Mouse (Mus musculus): ENCODE results near the gene Kcnip4.

The Kcnip4 gene

GRCm38 (mm10) chr5:48583431-48583830 lies 941.3 kb downstream of the Kcnip4 start:
- DNase-seq (ENCODE audit: low read depth, low spot score): no peak

GRCm38 (mm10) chr5:48563996-48564587 lies 960.6 kb downstream of the Kcnip4 start:
- DNase-seq (ENCODE audit: low read depth, low spot score): no peak

GRCm38 (mm10) chr5:48551753-48552152 lies 973.0 kb downstream of the Kcnip4 start:
- no peak for DNase-seq (ENCODE audit: low read depth, low spot score)

- no peak for DNase-seq (ENCODE audit: low read depth, low spot score)
Measured at GRCm38 (mm10) chr5:48545825-48546224, 978.9 kb downstream of the Kcnip4 start.

- no peak for DNase-seq (ENCODE audit: low read depth, low spot score)
Measured at GRCm38 (mm10) chr5:48544784-48545734, 979.6 kb downstream of the Kcnip4 start.

- DNase-seq (ENCODE audit: low read depth, low spot score): no peak
Measured at GRCm38 (mm10) chr5:48518035-48518434, 1006.7 kb downstream of the Kcnip4 start.

DNA sequence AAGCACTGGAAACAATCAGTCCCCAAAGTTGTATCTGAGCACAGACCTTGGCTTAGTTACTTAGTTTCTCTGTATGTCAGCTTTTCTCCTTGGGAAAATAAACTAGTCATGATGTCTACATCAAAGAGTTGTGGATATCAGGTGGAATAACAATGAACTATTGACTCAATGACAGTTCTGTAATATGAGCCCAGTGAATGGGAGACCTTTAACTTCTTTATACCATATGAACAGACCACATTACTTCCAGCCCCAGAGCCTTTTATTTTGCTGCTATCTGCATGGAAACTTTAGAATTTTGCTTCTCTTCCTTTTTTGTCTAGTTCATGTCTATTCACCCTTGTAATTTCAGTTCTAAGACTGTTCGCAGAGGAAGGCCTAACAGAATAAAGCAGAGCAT lies 1011.4 kb downstream of the Kcnip4 start:
- DNase-seq (ENCODE audit: low read depth, low spot score): no peak

GRCm38 (mm10) chr5:48511357-48511756 lies 1013.4 kb downstream of the Kcnip4 start:
- no peak for DNase-seq (ENCODE audit: low read depth, low spot score)

DNA sequence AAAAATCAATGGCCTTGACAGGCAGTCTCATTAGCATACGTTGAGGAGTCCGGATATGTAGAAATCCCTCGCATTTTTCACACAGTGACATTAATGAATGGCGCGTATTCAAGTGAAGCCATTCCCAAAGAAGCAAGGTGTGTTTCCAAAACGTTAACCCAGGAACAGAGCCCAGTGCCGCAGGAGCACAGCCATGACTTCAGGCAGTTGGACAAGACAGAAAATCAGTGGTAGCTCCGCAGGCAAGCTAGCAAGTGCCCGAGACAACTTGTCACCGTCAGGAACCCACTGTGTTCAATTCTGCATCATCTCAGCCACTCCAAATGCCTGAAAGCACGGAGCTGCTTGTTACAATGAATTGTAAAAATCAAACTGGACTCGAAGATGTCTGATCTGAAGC lies 1014.5 kb downstream of the Kcnip4 start:
- no peak for DNase-seq (ENCODE audit: low read depth, low spot score)

DNA sequence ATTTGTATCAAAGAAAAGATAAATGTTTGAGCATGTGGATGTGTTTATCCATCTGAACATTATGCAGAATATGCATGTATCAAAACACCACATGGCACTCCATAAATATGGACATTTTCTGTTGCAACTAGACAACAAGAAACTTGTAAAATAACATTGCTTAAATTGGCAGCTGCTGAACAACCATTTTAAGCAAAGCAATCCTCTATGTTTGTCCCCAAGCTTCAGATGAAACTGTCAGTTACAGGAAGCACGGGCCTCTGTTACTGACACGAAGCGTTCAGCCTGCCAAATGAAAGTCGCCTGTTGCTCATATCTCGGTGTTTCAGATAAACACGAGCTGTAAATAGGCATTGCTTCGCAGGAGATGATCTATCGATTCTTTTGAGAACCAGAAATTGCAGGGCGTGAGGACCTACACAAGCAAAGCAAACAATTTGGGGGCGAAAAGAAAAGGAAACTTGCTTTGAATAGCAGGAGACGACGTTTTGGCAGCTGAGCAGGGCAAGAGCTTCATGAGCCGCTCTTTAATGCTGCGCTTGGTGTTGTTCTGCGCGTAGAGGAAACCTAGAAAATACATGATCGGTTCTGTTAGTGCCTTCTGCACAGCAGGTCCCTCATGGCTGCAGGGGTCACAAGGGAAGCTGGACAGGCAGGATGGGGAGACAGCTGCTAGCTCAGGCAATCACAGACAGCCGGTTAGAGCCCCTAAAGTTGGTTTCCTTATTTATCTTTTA lies 1015.3 kb downstream of the Kcnip4 start:
- no peak for DNase-seq (ENCODE audit: low read depth, low spot score)

GRCm38 (mm10) chr5:48503094-48503493 lies 1021.6 kb downstream of the Kcnip4 start:
- DNase-seq (ENCODE audit: low read depth, low spot score): no peak

DNA sequence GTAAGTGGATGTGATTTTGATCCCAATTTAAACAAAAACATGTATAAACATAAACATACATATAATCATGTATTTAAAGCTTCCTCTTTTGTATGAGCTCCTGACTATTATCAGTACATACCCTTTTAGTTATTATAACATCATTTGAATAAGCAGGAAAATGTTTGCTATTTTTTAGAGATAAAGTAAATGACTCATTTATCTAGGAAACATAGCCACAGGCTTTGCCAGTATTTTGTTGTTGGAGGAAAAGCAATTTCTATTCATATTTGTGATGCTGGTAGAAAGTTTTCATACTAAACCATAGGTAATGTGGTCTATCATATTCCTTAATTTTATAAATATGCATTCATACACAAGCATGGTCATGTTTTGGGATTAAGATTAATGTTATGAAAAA lies 1022.3 kb downstream of the Kcnip4 start:
- no peak for DNase-seq (ENCODE audit: low read depth, low spot score)

DNA sequence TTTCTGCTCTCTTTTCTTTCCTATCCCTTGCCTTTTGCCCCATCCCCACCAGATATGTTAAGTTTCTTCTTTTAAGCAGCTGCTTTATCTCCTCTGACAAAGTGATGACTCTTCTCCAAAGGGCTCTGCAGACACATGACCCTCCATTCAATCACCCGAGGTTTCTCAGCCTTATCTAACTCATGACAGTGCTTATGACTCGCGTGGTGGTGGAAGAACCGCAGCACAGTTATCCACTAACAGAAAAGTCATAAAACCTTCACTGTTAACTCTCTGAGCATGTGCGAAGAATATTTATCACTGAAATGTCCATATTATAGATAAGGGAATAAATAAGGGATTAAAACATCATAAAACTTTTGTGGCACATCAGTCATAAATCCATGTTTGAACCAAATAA lies 1024.5 kb downstream of the Kcnip4 start:
- DNase-seq (ENCODE audit: low read depth, low spot score): no peak

DNA sequence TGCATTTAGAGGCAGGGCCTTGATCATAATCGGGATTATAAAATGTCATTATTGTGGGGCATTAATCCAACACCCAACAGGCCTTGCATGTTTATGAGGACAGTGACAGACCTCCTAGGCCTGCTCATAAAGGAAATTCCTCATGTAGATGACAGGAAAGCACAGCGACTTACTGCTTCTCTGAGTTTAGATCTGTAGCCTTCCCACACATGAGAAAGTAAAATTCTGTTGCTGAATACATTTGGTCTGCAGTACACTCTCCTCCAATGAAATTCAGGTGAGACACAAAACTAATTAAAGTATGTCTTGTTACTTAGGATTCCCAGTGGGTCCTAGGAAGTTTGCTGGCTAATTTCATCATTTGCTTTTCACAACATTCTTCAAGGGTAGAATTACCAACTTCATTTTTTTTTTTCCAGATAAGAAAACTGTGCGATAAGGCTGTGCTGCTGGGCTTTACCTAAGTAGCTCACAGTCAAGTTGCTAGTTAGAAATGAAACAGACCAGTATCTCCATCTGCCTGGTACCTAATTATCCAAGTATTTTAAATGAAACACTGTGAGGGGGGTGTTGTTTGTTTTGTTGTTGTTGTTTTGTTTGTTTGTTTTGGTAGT lies 1033.7 kb downstream of the Kcnip4 start:
- no peak for DNase-seq (ENCODE audit: low read depth, low spot score)

DNA sequence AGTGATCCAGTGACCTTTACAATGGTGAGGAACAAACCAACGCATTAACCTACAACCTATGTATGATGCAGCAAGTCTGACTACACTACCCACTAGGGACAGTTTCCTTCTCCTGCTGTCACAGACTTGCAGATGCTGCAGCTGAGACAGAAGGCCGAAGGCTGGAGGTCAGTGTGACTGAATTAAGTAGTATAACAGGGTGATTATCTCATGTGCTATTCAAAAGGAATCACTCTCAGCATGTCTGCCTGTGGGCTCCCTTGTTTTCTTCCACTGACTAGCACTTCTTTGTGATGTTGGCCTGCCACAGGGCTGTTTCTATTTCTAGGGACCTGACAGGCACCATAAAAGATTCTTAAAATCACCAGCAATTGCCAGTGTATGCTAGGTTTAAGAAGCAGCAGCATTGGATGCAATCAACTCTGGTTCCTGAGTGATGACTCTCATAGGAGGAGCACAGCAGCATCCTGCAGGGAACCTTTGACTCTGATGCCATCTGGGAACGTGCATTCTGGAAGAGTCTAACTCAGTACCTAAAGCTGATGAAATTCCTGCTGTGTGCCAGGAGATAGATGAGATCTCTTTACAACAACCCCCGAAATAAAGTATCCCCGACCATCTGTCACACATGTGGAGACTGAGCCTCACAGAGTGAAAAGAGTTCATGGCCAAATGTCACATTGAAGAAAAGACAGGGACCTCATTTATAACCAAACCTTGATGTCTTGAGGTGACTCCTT lies 1035.0 kb downstream of the Kcnip4 start:
- no peak for DNase-seq (ENCODE audit: low read depth, low spot score)

DNA sequence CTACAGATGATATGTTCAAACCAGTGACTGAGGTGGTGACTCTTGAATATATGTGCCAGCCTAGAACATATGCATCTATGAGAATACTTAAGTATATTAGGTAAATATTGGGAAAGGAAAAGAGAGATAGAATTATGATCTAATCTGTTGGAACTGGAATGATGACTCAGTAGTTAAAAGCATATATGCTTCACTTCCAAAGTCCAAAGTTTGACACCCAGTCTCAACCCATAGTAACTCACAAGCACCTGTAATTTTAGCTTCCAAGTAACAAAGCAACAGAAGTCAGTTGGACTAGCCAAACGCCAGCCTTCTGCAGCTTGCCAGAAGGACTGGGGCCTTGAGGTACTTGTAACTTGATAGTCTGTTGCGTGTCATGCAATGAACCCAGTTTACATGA lies 1041.6 kb downstream of the Kcnip4 start:
- DNase-seq (ENCODE audit: low read depth, low spot score): no peak

- no peak for DNase-seq (ENCODE audit: low read depth, low spot score)
Measured at GRCm38 (mm10) chr5:48460221-48460620, 1064.5 kb downstream of the Kcnip4 start.

DNA sequence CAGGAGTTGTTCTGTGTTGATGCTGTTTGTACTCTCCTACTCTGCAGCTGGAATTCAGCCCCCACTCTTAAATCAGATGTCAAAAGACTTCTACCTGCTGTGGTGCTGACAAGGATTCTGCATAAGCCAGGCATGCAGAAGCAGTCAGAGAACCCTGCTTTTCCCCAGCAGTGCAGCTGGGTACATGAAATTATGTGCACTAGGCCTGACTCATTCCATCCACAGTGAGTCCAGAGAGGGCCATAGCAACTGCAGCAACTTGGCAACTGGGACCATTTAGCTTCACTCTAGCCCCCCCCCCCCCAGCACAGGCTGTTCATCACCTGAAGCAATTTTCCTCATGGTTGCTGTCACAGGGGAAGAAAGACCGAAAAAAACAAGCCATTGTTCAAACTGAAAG lies 1075.8 kb downstream of the Kcnip4 start:
- DNase-seq (ENCODE audit: low read depth, low spot score): no peak

DNA sequence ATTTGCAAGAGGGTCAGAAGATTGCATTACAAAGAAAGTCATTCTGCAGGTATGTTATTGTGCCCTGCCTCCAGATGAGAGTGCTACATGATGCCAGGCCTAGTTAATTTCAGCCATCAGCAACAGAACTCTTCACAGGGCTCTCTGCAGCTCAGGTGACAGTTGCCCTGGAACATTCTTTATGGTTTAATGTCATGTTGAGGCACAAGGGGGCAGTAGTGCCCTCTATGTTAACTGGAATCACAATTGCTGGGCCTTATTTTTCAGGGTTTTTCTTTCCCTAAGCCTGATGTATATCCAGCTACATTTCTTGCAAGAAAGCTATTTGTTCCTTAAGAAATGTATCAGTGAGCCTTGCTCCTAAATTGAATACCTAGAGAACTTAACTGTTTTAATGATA lies 1094.2 kb downstream of the Kcnip4 start:
- no peak for DNase-seq (ENCODE audit: low read depth, low spot score)

GRCm38 (mm10) chr5:48421957-48422356 lies 1102.8 kb downstream of the Kcnip4 start:
- DNase-seq (ENCODE audit: low read depth, low spot score): no peak

GRCm38 (mm10) chr5:48419741-48420140 lies 1105.0 kb downstream of the Kcnip4 start:
- DNase-seq (ENCODE audit: low read depth, low spot score): no peak
